Comparison of ENCODE assay signal across 10 mouse cellular contexts in the genomic region with DNA sequence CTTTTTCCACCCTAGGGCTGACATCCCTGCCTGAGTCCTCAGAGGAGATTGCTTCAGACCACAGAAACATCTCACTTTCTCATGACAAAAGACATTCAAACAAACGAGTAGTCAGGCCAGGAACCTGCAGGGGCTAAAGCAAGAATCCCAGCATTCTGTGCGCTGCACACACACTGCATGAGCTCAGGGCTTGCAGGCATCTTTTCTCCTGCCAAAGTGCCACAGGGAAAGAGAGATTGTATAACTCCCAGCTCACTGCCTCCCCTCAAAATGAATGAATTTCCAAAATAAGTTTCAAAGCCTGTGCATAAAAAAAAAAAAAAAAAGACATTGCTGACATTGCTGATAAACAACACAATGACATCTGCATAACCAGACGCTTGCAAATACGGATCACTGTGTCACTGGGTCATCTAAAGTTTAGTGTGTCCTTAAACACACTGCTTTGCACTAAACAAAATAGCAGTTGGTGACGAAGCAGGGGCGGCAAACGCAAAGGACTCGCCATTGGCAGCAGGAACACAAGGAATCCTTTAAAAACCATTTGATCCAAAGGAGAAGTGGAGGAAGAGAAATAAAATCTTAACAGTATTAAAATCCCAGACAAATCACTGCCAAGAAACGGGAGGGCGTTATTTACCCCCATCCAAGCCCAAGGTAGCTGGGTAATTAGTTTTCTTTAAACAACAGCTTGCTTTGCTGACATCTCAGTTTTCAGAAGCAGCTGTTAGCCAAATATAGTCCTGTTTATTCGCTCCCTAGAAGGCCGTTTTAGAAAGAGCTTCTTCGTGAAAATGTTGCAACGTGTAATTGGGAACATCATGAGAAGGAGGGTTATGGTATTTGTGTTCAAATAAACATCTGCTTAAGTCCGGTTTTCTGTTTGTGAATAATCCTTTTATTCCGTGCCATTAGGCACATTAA. TPM values are rescaled to one million over a fixed set of nuclear protein-coding genes. Genes with fewer than 3 reads are reported as not detected.
DNase-seq lines count a peak whose midpoint lies in the region; ATAC-seq and TF ChIP-seq lines count a peak whose summit lies in the region.
"Had no signal": no experiment of that assay in that cellular context is flagged by ENCODE, and none has a peak within 500 bp of the region (broad histone marks: within the 10 kb centered on the region; RNA-seq: fewer than 3 reads in every experiment).

No protein-coding gene starts in this region.

- no peak overlapping the region for H3K4me2 ChIP-seq in forebrain, embryonic 13.5 days
- no peak overlapping the region for H3K4me2 ChIP-seq in limb, embryonic 13.5 days (replicated peaks)

- H3K4me3 ChIP-seq in forebrain, embryonic 13.5 days, result no peak overlapping the region
- H3K4me3 ChIP-seq in forebrain, embryonic 10.5 days, result no peak overlapping the region
- H3K4me3 ChIP-seq in limb, embryonic 13.5 days, result no peak overlapping the region
- no peak overlapping the region for H3K4me3 ChIP-seq in limb, embryonic 10.5 days

- no peaks in the 10 kb centered on the region for H3K27me3 ChIP-seq in forebrain, embryonic 13.5 days
- H3K27me3 ChIP-seq in forebrain, embryonic 10.5 days (ENCODE audit: poor library complexity, severe bottlenecking), result no peaks in the 10 kb centered on the region
- no peaks in the 10 kb centered on the region for H3K27me3 ChIP-seq in limb, embryonic 13.5 days
- no peaks in the 10 kb centered on the region for H3K27me3 ChIP-seq in limb, embryonic 10.5 days (ENCODE audit: low read depth, poor library complexity, severe bottlenecking)
- H3K27me3 ChIP-seq: Patski had no signal

- 0 out of 2 replicates have a peak, but pooled peaks have one; percentile 13 for ATAC-seq in forebrain, embryonic 13.5 days
- ATAC-seq in limb, embryonic 13.5 days (ENCODE audit: low FRiP score, low read depth), result no peak
- ATAC-seq: Patski had no signal

- peaks cover 12% of the 10 kb centered on the region; the same call in 1 of the 2 replicates for H3K4me1 ChIP-seq in forebrain, embryonic 13.5 days
- peaks cover 12% of the 10 kb centered on the region for H3K4me1 ChIP-seq in forebrain, embryonic 10.5 days
- no peaks in the 10 kb centered on the region for H3K4me1 ChIP-seq in limb, embryonic 13.5 days
- no peaks in the 10 kb centered on the region for H3K4me1 ChIP-seq in limb, embryonic 10.5 days

- H3K27ac ChIP-seq in forebrain, embryonic 13.5 days, result peak overlapping the region; percentile 17; the same call in 1 of the 2 replicates
- H3K27ac ChIP-seq in forebrain, embryonic 10.5 days, result no peak overlapping the region
- 0 out of 2 replicates have a peak overlapping the region, but pooled peaks have one; percentile 58 for H3K27ac ChIP-seq in limb, embryonic 13.5 days
- no peak overlapping the region for H3K27ac ChIP-seq in limb, embryonic 10.5 days

- no peak for DNase-seq in forebrain, embryonic 10.5 days (ENCODE audit: extremely low spot score, low spot score)
- no peak for DNase-seq in limb, embryonic 10.5 days (ENCODE audit: low spot score)
- DNase-seq in brain, embryonic 14.5 days (ENCODE audit: low read depth), result peak; percentile 59
- DNase-seq in lung, postnatal 10 days, result peak; percentile 44
- no peak for DNase-seq in cerebellum, adult 11 months
- no peak for DNase-seq in kidney, postnatal 4 days
- DNase-seq: gastrocnemius, postnatal 10 days had no signal

- no peak overlapping the region for H3K9ac ChIP-seq in forebrain, embryonic 13.5 days
- H3K9ac ChIP-seq in limb, embryonic 13.5 days, result no peak overlapping the region

- no peak for TF ChIP-seq POLR2A in brain, embryonic 14.5 days (IDR thresholded peaks at IDR 0.05; ENCODE audit: borderline replicate concordance, extremely low read depth, insufficient read depth, insufficient read length, poor library complexity, severe bottlenecking)

- TF ChIP-seq CTCF in brain, embryonic 14.5 days (IDR thresholded peaks at IDR 0.05; ENCODE audit: borderline replicate concordance, extremely low read depth, insufficient read depth, insufficient read length), result no peak

- peaks cover 33% of the 10 kb centered on the region for H3K36me3 ChIP-seq in forebrain, embryonic 13.5 days (ENCODE audit: poor library complexity, severe bottlenecking)
- H3K36me3 ChIP-seq in forebrain, embryonic 10.5 days (replicated peaks), result peaks cover 67% of the 10 kb centered on the region
- H3K36me3 ChIP-seq in limb, embryonic 13.5 days, result peaks cover 51% of the 10 kb centered on the region
- peaks cover 67% of the 10 kb centered on the region for H3K36me3 ChIP-seq in limb, embryonic 10.5 days

- H3K9me3 ChIP-seq in forebrain, embryonic 13.5 days (replicated peaks), result no peaks in the 10 kb centered on the region
- no peaks in the 10 kb centered on the region for H3K9me3 ChIP-seq in forebrain, embryonic 10.5 days
- H3K9me3 ChIP-seq in limb, embryonic 13.5 days, result no peaks in the 10 kb centered on the region
- H3K9me3 ChIP-seq in limb, embryonic 10.5 days (replicated peaks), result no peaks in the 10 kb centered on the region

- WGBS in forebrain, embryonic 13.5 days, result 49% methylated on average over 16 of the region's 16 CpGs
- WGBS in forebrain, embryonic 10.5 days, result 83% methylated on average over 16 of the region's 16 CpGs
- WGBS in limb, embryonic 13.5 days, result 73% methylated on average over 16 of the region's 16 CpGs
- 92% methylated on average over 16 of the region's 16 CpGs for WGBS in limb, embryonic 10.5 days

RNA-seq across cellular contexts. Expression of gene Cdk1, which starts 18.2 kb away (rescaled TPM):
- polyA plus RNA-seq in forebrain, embryonic 13.5 days (2015; fragmentation: Nextera tagmentation; extraction: Ambion mirVana), result 365 and 378 TPM in 2 replicates
- polyA plus RNA-seq in forebrain, embryonic 10.5 days (2016; fragmentation: Nextera tagmentation; extraction: Ambion mirVana), result 542 and 548 TPM in 2 replicates
- polyA plus RNA-seq in limb, embryonic 13.5 days (2015; fragmentation: Nextera tagmentation; extraction: Ambion mirVana), result 396 and 444 TPM in 2 replicates
- 546 and 560 TPM in 2 replicates for polyA plus RNA-seq in limb, embryonic 10.5 days (2016; fragmentation: Nextera tagmentation; extraction: Ambion mirVana)
- polyA plus RNA-seq in brain, embryonic 14.5 days (2012; rRNA removed), result 94.3 and 204 TPM in 2 replicates

Comparison
In these comparisons a context has a peak if more than half of its experiments do, and no peak if none do; other contexts are left out.
1. H3K27ac ChIP-seq: peak in forebrain, embryonic 13.5 days (single experiment) and limb, embryonic 13.5 days (single experiment); none in forebrain, embryonic 10.5 days (single experiment) and limb, embryonic 10.5 days (single experiment).
2. DNase-seq: peak in brain, embryonic 14.5 days (single experiment) and lung, postnatal 10 days (single experiment); none in forebrain, embryonic 10.5 days (single experiment), limb, embryonic 10.5 days (single experiment), cerebellum, adult 11 months (single experiment) and kidney, postnatal 4 days (0 of 2).